Mouse (Mus musculus): ENCODE measurements around the gene Prkag3.

Gene Prkag3

GRCm38 (mm10) chr1:74748643-74749271, at the start of gene Prkag3:
TSS of gene Prkag3 (minus strand) at chr1:74749221.
- DNase-seq (ENCODE audit: low spot score in 2 of 2) = peak; percentile 20 to 38

DNA sequence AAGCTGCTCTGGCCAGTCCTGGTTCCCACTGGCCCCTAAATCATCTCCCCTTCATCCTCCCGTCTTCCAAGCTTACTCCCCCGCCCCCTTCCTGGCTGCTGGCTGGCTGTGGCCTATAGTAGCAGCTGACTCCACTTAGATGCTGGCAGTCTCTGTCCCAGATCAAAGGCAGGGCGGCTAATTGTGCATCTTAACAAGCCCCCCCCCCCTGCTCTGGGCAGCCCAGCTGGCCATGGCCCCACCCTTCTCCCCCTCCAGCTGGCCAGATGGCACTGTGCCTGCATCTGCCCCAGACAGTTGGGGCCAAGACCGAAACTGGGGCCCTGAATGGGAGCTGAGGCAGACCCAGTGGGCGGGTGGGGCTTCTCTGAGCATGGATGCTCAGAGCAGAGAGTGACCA, 48.4 kb upstream of the Prkag3 start:
- DNase-seq (ENCODE audit: low spot score in 2 of 2) = no peak

GRCm38 (mm10) chr1:74795145-74795529, 46.1 kb upstream of the Prkag3 start:
- no peak for DNase-seq (ENCODE audit: low spot score in 2 of 2)

DNA sequence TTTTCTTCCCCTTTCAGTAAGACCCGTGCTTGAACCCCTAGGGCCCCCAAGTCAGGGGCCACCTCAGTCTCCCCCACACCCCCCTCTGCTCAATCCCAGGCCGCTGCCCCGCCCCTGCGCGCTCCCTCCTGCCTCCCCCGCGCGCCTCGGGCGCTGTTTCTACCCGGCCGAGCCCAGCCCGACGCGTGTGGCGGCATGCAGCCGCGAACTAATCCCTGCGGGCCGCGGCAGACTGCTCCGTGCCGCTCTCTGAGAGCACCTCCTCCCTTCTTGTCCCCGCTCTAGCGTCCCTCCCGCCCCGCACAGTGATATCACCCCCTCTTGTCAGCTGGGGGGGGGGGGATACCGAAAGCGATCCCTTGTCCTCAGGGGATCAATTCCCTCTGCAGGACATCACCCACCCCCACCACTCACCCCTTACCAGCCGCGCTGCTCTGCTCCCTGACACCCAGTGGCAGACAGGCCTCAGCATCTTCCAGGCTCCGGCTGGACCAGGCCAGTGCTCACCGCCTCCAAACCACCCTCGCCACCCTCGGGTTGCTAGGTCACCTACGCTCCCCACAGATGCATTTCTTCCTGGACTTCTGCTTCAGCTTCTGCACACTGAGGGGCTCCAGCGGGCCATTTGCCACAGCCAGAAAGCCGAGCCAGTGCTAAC, 45.6 kb upstream of the Prkag3 start:
- DNase-seq (ENCODE audit: low spot score in 2 of 2) = no peak

- no peak for DNase-seq (ENCODE audit: low spot score in 2 of 2)
Observed at GRCm38 (mm10) chr1:74792831-74793660, 44.0 kb upstream of the Prkag3 start.

DNA sequence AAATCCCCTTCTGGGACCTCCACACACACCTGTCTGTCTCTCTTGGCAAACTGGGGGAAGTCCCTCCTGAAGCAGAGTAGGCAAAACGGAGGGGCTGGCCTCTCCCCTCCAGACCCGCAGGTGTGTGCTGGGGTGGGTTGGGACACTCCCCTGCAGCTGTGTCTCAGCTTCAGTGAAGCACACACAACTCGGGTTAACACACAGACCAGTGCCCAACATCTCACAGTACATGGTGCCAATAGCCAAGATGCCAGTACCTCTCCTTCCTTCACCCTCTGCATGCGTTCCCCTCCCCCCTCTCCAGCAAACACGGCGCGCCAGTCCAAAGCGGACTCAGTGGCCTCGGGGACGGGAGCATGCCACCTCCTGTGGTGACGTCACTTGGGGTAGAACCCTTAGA, 42.2 kb upstream of the Prkag3 start, which contains the start of gene Wnt10a:
Gene Wnt10a, plus strand, starts transcription at position 268 of the 400 bp plus-strand sequence.
- no peak for DNase-seq (ENCODE audit: low spot score in 2 of 2)

GRCm38 (mm10) chr1:74790095-74790494, 41.1 kb upstream of the Prkag3 start:
- no peak for DNase-seq (ENCODE audit: low spot score in 2 of 2)

DNA sequence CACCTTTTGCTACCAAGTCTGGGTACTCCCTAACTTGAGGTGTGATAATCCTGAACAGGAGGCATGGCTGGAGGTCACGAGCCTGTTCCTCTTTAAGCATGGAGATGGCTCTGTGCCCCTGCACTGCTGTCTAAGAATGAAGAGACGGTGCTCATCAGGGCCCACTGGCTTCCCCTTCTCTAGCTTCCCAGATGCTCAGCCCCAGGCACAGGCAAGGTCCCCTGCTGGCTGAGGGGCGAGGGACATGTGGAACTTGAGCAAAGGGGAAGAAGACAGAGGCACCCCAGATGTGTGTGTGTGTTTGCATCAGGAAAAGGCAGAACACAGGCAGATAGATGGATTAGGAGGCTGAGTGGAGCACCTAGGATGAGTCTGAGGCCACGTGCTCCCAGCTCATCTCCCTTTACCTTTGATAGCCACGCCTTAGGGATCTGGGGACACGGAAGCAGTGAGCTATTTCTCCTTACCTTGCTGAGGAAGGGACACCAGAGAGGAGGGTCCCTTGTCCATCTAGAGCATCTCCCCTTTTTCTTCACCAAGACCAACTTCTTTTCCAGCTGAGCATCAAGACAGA, 39.7 kb upstream of the Prkag3 start:
- DNase-seq (ENCODE audit: low spot score in 2 of 2) = no peak

DNA sequence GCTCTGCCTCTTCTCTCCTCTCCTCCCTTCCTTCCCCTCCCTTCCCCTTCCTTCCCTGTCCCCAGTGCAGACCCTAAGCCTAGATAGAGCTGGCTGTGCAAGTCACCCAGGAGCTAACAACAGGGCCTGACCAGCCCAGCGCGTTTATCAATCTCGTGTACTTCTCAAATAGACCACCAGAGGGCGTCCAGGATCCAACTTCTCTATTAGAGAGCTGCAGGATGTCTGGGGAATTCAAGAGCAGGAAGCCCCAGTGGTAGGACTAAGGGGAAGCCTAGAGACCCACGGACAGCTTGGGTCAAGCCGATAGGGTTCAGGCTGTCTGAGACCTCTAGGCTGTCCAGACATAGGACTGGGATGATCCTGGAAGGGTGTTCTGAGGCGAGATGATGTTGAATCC, 38.8 kb upstream of the Prkag3 start:
- peak; percentile 64 to 87 for DNase-seq (ENCODE audit: low spot score in 2 of 2)

DNA sequence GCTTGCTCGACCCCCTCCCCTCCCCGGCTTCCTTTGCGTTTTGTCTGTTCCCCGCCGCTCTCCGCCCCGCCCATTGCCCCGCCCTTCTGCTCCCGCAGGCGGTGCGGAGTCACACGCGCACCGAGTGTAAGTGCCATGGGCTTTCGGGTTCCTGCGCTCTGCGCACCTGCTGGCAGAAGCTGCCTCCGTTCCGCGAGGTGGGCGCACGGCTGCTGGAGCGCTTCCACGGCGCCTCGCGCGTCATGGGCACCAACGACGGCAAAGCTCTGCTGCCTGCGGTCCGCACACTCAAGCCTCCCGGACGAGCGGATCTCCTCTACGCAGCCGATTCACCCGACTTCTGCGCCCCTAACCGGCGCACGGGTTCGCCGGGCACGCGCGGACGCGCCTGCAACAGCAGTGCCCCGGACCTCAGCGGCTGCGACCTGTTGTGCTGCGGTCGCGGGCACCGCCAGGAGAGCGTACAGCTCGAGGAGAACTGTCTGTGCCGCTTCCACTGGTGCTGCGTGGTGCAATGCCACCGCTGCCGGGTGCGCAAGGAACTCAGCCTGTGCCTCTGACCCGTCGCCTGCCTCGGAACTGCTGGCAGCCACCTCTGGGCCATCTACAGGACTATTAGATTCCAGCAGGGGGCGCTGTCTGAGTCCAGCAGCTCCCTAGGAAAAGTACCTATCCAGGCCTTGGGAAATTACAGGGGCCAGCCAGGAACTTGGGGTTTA, 35.2 kb upstream of the Prkag3 start:
- no peak for DNase-seq (ENCODE audit: low spot score in 2 of 2)

- DNase-seq (ENCODE audit: low spot score in 2 of 2) = no peak
Observed at GRCm38 (mm10) chr1:74783554-74783953, 34.5 kb upstream of the Prkag3 start.

DNA sequence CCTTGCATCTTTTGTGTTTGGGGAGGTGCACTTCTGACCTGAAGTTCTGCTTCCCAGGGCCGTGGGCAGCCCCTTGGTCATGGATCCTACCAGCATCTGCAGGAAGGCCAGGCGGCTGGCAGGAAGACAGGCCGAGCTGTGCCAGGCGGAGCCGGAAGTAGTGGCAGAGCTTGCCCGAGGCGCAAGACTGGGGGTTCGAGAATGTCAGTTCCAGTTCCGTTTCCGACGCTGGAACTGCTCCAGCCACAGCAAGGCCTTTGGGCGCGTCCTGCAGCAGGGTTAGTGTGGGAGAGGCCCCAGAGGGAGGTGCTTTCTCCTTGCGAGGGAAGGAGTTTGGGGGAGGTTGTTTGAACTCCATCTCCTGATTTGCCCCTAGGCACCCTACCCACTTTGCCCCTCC, 33.0 kb upstream of the Prkag3 start:
- no peak for DNase-seq (ENCODE audit: low spot score in 2 of 2)

GRCm38 (mm10) chr1:74778934-74779486, 30.0 kb upstream of the Prkag3 start:
- no peak for DNase-seq (ENCODE audit: low spot score in 2 of 2)

- no peak for DNase-seq (ENCODE audit: low spot score in 2 of 2)
Observed at GRCm38 (mm10) chr1:74775816-74776215, 26.8 kb upstream of the Prkag3 start.

GRCm38 (mm10) chr1:74774062-74774461, 25.0 kb upstream of the Prkag3 start:
- DNase-seq (ENCODE audit: low spot score in 2 of 2) = no peak

- DNase-seq (ENCODE audit: low spot score in 2 of 2) = peak in 1 of 2 experiments; percentile 43
Observed at GRCm38 (mm10) chr1:74773136-74773535, 24.1 kb upstream of the Prkag3 start.

DNA sequence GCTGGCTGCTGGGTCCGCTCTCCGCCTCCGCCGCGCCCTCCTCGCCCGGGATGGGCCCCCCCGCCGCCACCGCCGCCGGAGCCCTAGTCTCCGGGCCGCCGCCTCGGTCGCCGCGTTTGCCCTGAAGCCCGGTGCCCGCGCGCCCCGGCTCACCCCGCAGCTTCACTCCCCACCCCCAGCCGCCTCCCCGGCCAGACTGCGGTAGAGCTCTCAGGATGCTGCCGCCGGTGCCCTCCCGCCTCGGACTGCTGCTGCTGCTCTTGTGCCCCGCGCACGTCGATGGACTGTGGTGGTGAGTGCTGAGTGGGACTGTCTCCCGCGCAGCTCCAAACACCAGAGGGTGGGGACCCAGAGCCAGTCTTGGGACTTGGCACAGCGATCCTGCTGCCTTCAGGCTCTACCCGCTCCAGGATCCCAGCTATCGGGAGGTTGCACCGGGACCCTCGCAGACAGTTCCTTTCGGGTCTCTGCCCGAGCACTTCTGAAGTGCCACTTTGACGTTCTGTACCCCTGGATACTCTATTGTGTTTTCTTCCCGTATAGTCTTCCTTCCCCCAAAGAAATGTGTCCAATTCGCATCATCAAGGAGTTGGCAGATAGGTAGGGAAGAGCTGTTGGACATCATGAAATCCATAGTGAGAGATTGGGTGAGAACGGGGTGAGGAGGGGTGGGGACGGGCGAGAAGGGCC, 23.1 kb upstream of the Prkag3 start:
- DNase-seq (ENCODE audit: low spot score in 2 of 2) = no peak

DNA sequence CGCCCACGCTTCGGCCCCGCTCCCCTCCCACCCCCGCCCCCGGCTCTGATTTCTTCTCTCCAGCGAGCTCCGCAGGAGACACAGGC, 22.7 kb upstream of the Prkag3 start, which contains the start of gene Wnt6:
Gene Wnt6, plus strand, starts transcription at position 48 of the 86 bp plus-strand sequence.
- no peak for DNase-seq (ENCODE audit: low spot score in 2 of 2)

- DNase-seq (ENCODE audit: low spot score in 2 of 2) = no peak
Observed at GRCm38 (mm10) chr1:74771467-74771844, 22.4 kb upstream of the Prkag3 start.

DNA sequence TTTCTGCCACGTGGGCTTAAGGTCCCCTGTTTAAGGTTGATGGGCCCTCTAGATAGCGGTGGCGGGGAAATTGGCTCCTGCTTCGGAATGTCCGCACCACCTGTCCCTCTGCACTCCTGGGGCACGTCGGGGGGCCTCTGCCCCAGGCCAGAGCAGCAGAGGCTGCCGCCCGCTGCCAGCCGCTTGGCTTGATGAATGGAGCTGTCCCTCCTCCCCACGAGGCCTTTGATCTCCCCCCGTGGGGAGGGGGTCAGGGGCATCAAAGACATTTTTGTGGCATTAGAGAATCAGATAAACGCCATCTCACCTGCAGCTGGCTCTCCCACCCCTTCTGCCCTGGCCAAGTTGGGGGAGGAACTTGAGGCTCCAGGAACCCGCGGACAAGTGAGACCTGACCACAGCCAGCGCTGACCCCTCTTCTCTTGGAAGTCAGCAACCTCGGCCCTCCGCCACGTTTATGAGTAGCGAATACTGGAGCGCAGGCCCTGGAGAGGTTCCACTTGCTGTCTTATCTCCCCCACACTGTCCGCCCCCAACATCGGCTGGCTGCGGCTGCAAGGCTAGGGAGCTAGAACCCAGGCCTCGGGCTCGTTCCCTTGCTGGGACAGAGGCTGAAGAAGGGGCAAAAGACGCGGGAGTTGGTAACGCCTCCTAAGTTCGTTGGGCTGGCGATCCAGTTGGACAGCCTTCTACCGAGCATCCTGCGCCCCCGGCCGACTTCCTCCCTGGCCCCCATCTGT, 21.9 kb upstream of the Prkag3 start:
- no peak for DNase-seq (ENCODE audit: low spot score in 2 of 2)

DNA sequence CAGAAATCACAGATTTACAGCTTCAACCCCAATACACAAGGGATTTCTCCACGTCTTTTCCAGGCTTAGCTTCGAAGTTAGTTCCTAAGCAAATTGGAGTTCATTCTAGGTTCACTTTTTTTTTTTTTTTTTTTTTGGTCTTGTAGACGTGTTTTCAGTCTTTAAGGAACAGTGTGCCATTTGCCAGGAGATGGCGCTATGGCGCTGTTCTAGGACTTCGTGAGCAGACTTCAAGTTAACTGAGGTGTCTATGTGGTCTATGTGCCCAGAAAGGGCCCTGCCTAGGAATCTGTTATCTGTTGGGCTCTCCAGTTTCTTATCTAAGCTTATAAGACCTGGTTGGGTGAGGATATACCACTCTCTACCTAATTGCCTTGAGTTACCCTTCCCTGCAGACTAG, 14.1 kb upstream of the Prkag3 start:
- peak; percentile 48 to 69 for DNase-seq (ENCODE audit: low spot score in 2 of 2)
